Mouse (Mus musculus) testis, adult 2 months (tissue): ENCODE results near the gene Gm5565.

Experiments
- CTCF ChIP-seq: fragments of 200-500 bp; IDR thresholded peaks from 2 replicates; pipeline ENCODE4 v1.5.1; 2012; ENCODE audit warnings: low read depth, mild to moderate bottlenecking, inconsistent platforms, low read length, moderate library complexity; ENCODE audit not compliant: control insufficient read depth, insufficient read depth, insufficient replicate concordance
- POLR2A ChIP-seq: fragments of 200-500 bp; IDR thresholded peaks from 2 replicates; pipeline ENCODE4 v1.6.1; 2012; ENCODE audit warnings: low read depth, mild to moderate bottlenecking, inconsistent platforms, low read length, moderate library complexity; ENCODE audit not compliant: control insufficient read depth

DNA sequence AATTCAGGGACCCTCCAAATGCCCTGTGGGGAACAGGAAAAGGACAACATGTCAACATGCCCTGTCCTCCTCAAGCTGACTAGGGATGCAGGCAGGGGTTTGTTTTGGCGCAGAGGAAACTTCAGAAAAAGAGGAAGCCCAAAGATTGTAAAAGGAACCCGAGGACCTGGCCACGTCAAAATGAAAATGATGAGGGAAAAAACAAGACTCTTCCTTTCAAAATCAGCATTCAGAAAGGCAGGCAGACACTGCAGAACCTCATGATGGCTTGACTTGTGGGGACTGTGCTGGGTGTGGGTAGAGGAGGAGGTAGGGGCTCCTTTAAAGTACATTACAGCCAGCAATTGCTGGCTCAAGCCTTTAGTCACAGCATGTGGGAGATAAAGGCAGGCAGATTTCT is 9.9 kb downstream of the Gm5565 start:
- TF ChIP-seq CTCF (no peak), POLR2A (no peak)
